1 mouse cellular context compared by ENCODE assay signal in the genomic region with DNA sequence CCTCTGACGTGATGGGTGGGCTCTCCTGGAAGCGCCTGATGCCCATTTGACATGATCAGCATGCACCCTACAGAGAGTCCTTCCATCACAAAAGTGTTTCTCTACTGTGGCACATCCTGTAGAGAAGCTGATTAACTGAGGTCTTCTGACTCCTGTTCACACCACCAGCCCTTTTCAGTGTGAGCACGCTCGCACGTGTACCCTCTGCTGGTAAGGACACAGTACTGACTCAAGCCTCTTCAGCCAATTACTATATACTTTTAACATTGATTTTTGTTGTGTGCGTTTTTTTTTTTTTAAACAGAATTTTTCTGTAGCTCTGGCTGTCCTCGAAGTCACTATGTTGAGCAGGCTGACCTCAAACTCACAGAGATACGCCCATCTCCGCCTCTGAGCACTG.
TF ChIP-seq lines count a peak whose summit lies in the region.

No protein-coding gene starts in this region.

TF ChIP-seq in CH12.LX, 34 proteins besides CTCF, POLR2A, EP300 and RAD21:
- peak; percentile 46 for TF ChIP-seq SMC3 (IDR thresholded peaks at IDR 0.05; ENCODE audit: low read depth, low read length)
- no peak for TF ChIP-seq CHD1 (IDR thresholded peaks at IDR 0.05; ENCODE audit: low read depth, low read length)
- TF ChIP-seq SIN3A (IDR thresholded peaks at IDR 0.05; ENCODE audit: low read length): no peak
- no peak for TF ChIP-seq GABPA (IDR thresholded peaks at IDR 0.05; ENCODE audit: insufficient replicate concordance, low read depth, low read length)
- TF ChIP-seq ZMIZ1 (IDR thresholded peaks at IDR 0.05; ENCODE audit: low read depth, low read length): no peak
- no peak for TF ChIP-seq ETS1 (conservative IDR thresholded peaks at IDR 0.05; ENCODE audit: low read depth, low read length)
- TF ChIP-seq MAFK (IDR thresholded peaks at IDR 0.05; ENCODE audit: insufficient replicate concordance, low read length): no peak
- TF ChIP-seq POLR2AphosphoS2 (IDR thresholded peaks at IDR 0.05; ENCODE audit: low read depth, low read length): no peak
